Mouse (Mus musculus) olfactory bulb, adult 2 months (tissue): ENCODE results near the gene P2ry14.
"Not testable (repeated sequence)": the region's sequence is repeated elsewhere in the genome, so short reads cannot be mapped to it uniquely, and the experiment has no call there.

Experiments used
- CTCF ChIP-seq: fragments of 200-500 bp; IDR thresholded peaks from 2 replicates; pipeline ENCODE4 v1.5.1; 2012; ENCODE audit warnings: low read depth, mild to moderate bottlenecking, low read length, moderate library complexity; ENCODE audit not compliant: insufficient read depth
- POLR2A ChIP-seq: fragments of 200-500 bp; IDR thresholded peaks from 2 replicates; pipeline ENCODE4 v1.6.1; 2012; ENCODE audit warnings: mild to moderate bottlenecking, low read depth, low read length, moderate library complexity; ENCODE audit not compliant: insufficient read depth

GRCm38 (mm10) chr3:59109834-59110233 lies 43.6 kb downstream of the P2ry14 start:
- TF ChIP-seq CTCF, POLR2A: not testable (repeated sequence)
